Mouse (Mus musculus) intestine, postnatal 0 days (tissue): ENCODE measurements around the gene Coa3. TPM values are rescaled to one million over a fixed set of nuclear protein-coding genes. Genes with fewer than 3 reads are reported as not detected.

Experiments used
- ATAC-seq: fragments of 200-750 bp; cut with Nextera tagmentation; 2 replicates; pipeline ENCODE4 v1.8.0; 2017; ENCODE audit warnings: mild to moderate bottlenecking, moderate TSS enrichment, moderate library complexity
- H3K27ac ChIP-seq: fragments of 300-500 bp; sonication (generic); 2 replicates; pipeline ENCODE4 v1.5.1; 2014; ENCODE audit warnings: mild to moderate bottlenecking, low read depth, low read length, moderate library complexity
- H3K27me3 ChIP-seq: fragments of 300-500 bp; sonication (generic); replicated peaks from 2 replicates; pipeline ENCODE4 v1.6.1; 2014; ENCODE audit warnings: low read length, mixed read lengths; ENCODE audit not compliant: control insufficient read depth, insufficient read depth
- H3K36me3 ChIP-seq: fragments of 300-500 bp; sonication (generic); 2 replicates; pipeline ENCODE4 v1.6.1; 2014; ENCODE audit warnings: mild to moderate bottlenecking, moderate library complexity; ENCODE audit not compliant: control insufficient read depth, insufficient read depth
- H3K4me1 ChIP-seq: fragments of 300-500 bp; sonication (generic); replicated peaks from 2 replicates; pipeline ENCODE4 v1.6.1; 2014; ENCODE audit warnings: antibody characterized with exemption, low read length, mixed read lengths; ENCODE audit not compliant: control insufficient read depth, insufficient read depth
- H3K4me2 ChIP-seq: fragments of 300-500 bp; sonication (generic); replicated peaks from 2 replicates; pipeline ENCODE4 v1.6.1; 2014; ENCODE audit warnings: low read depth, mild to moderate bottlenecking, moderate library complexity
- H3K4me3 ChIP-seq: fragments of 300-500 bp; sonication (generic); 2 replicates; pipeline ENCODE4 v1.5.1; 2014; ENCODE audit warnings: low read depth, low read length
- H3K9ac ChIP-seq: fragments of 300-500 bp; sonication (generic); 2 replicates; pipeline ENCODE4 v1.6.1; 2014; ENCODE audit warnings: mild to moderate bottlenecking, low read depth, low read length
- H3K9me3 ChIP-seq: fragments of 300-500 bp; sonication (generic); 2 replicates; pipeline ENCODE4 v1.6.1; 2016; ENCODE audit warnings: mixed run types; ENCODE audit not compliant: control insufficient read depth
- CTCF ChIP-seq: sonication (generic); IDR thresholded peaks from 2 replicates; pipeline ENCODE4 v1.5.1; 2016; ENCODE audit warnings: low read depth, mild to moderate bottlenecking, control low read depth, antibody characterized with exemption, moderate library complexity
- WGBS: fragments of 180-500 bp; shearing (Covaris S2); extraction: QIAGEN DNeasy Blood & Tissue Kit; methylation state at CpG from one replicate; pipeline ENCODE4 v1.1.7; 2014; 5-methylcytosine and 5-hydroxymethylcytosine counted together
- polyA plus RNA-seq: library from polyadenylated mRNA; unstranded; fragments of >200 nt; fragmentation: Nextera tagmentation; extraction: Ambion mirVana; gene quantifications from 2 replicates; pipeline ENCODE4 v1.2.1, GENCODE M21; 2015

The Coa3 gene
- polyA plus RNA-seq, 1 experiment from 2014 or later: 276 TPM

DNA sequence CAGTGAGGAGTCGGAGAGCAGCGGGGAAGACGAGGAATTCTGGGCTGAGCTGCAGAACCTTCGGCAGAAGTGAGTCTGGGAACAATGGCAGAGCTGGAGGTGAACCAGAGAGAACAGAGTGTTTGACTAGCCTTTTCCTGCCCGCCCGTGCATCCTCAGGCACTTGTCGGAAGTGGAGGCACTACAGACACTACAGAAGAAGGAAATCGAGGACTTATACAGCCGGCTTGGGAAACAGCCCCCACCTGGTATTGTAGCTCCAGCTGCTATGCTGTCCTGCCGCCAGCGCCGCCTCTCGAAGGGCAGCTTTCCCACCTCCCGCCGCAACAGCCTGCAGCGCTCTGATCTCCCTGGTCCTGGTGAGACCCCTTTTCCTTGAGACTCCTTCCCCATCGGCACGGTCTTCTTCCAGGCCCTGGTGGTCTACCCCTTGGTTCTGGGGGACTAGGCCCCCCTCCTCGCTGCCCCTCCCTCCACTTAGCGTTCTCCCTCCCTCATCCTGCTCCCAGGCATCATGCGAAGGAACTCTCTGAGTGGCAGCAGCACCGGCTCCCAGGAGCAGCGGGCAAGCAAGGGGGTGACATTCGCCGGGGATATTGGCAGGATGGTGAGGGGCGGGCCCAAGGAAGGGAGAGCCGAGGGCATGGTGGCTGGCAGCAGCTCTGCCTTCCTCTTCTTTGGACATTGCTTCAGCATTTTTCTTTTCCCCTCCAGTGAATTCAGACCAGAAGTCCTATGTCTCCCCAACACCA, 2.4 kb downstream of the Coa3 start:
- peak overlapping the region; percentile 75 for H3K4me2 ChIP-seq
- no peaks in the 10 kb centered on the region; the same call in 1 of the 2 replicates for H3K36me3 ChIP-seq
- H3K4me3 ChIP-seq: peak overlapping the region; percentile 7; the same call in 1 of the 2 replicates
- TF ChIP-seq CTCF: no peak
- H3K27ac ChIP-seq: no peak overlapping the region; the same call in 1 of the 2 replicates
- H3K9ac ChIP-seq: no peak overlapping the region
- H3K9me3 ChIP-seq: no peaks in the 10 kb centered on the region
- ATAC-seq: no peak
- WGBS: 47% methylated on average over 27 of the region's 27 CpGs
- H3K27me3 ChIP-seq: no peaks in the 10 kb centered on the region
- peaks cover 18% of the 10 kb centered on the region for H3K4me1 ChIP-seq

DNA sequence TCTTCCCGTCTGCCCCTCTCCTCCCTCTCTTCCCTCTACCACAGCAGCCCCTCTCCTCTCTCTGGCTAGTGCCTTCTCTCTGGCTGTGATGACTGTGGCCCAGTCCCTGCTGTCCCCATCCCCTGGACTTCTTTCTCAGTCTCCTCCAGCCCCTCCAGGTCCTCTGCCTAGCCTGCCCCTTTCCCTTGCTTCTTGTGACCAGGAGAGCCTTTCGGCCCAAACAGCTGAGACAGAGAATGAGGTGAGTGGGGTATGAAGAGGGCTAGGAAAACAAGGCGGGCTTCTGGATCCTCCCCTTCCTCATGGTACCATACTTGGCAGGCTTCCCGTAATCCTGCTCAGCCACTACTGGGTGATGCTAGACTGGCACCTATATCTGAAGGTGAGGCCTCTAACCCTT, 3.6 kb downstream of the Coa3 start:
- no peak for TF ChIP-seq CTCF
- Histone ChIP-seq H3K9ac (no peak overlapping the region), H3K27ac (no peak overlapping the region), H3K4me1 (peaks cover 18% of the 10 kb centered on the region), H3K4me2 (no peak overlapping the region), H3K36me3 (no peaks in the 10 kb centered on the region; the same call in 1 of the 2 replicates), H3K4me3 (no peak overlapping the region), H3K9me3 (no peaks in the 10 kb centered on the region), H3K27me3 (no peaks in the 10 kb centered on the region)
- WGBS: 76% methylated on average over 4 of the region's 4 CpGs
- ATAC-seq: no peak

DNA sequence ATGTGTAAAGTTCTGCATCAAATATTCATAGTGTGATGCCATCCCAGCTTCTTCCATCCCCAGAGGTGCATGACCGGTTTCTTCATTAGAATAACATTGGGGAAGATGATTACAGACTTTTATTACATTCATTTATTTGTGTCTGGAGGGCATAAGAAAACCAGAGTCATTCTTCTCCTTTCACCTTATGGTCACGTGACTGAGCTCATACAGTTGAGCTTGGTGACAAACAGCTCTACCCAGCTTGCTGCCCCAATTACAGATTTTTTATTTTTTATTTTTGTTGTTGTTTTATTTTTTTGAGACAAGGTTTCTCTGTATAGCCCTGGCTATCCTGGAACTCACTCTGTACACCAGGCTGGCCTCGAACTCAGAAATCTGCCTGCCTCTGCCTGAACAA, 6.5 kb downstream of the Coa3 start:
- no peak overlapping the region for H3K4me2 ChIP-seq
- no peak for TF ChIP-seq CTCF
- peaks cover 13% of the 10 kb centered on the region for H3K4me1 ChIP-seq
- H3K27me3 ChIP-seq: no peaks in the 10 kb centered on the region
- H3K27ac ChIP-seq: no peak overlapping the region
- 86% methylated on average over 3 of the region's 3 CpGs for WGBS
- no peaks in the 10 kb centered on the region; the same call in 1 of the 2 replicates for H3K36me3 ChIP-seq
- no peak overlapping the region for H3K4me3 ChIP-seq
- H3K9me3 ChIP-seq: no peaks in the 10 kb centered on the region
- no peak for ATAC-seq
- no peak overlapping the region for H3K9ac ChIP-seq

DNA sequence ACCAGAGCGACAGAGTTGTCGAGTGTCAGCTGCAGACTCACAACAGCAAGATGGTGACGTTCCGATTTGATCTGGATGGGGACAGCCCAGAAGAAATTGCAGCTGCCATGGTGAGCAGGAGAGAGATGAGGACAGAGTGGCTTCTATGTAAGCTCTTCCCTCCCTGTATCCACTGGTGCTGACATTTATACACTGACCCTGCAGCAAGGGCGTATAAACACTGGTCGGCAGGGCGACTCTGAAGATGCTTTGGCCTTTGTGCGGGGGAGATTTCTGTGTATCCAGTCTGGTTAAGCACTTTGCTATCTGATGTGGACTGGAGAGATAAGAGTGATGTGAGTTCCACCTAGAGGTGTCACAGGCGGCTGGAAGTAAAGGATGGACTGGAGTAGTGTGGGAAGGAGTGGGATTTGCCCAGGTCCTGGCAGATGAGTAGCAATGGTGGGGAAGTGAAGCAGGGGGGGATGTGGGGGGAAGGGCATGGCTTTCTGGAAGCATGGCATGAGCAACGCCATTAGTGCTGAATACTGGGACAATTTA, 9.3 kb downstream of the Coa3 start:
- TF ChIP-seq CTCF: no peak
- Histone ChIP-seq H3K9ac (no peak overlapping the region), H3K4me2 (no peak overlapping the region), H3K4me3 (no peak overlapping the region), H3K9me3 (no peaks in the 10 kb centered on the region), H3K27me3 (no peaks in the 10 kb centered on the region), H3K36me3 (no peaks in the 10 kb centered on the region), H3K27ac (no peak overlapping the region), H3K4me1 (no peaks in the 10 kb centered on the region)
- 0 out of 2 replicates have a peak, but pooled peaks have one; percentile 36 for ATAC-seq
- 13% methylated on average over 10 of the region's 10 CpGs for WGBS

DNA sequence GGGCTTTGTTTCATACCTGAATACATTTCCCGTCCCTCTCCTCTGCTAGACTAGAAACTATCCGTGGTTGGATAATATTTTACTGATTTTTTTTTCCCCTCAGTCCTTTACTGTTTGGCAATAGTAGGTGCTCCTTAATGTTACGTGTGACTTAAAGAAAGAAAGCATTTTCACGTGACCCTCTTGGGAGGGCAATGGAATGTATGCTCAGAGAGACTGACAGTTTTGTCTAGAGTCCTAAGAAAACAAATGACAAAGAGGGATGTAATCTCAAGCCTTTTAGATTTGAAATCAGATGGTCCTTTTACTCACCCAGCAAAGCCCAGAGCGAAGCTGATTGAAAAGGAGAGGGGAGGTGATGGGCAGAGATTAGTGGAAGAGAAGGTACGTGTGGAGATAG, 13.0 kb downstream of the Coa3 start:
- no peak overlapping the region for H3K9ac ChIP-seq
- TF ChIP-seq CTCF: no peak
- no peaks in the 10 kb centered on the region; the same call in 1 of the 2 replicates for H3K27me3 ChIP-seq
- H3K36me3 ChIP-seq: no peaks in the 10 kb centered on the region
- WGBS: 53% methylated on average over 6 of the region's 6 CpGs
- H3K4me1 ChIP-seq: 0 out of 2 replicates have a peak, but pooled peaks cover 8% of the 10 kb centered on the region
- ATAC-seq: no peak
- H3K4me2 ChIP-seq: no peak overlapping the region
- H3K4me3 ChIP-seq: no peak overlapping the region
- no peaks in the 10 kb centered on the region for H3K9me3 ChIP-seq
- H3K27ac ChIP-seq: no peak overlapping the region

DNA sequence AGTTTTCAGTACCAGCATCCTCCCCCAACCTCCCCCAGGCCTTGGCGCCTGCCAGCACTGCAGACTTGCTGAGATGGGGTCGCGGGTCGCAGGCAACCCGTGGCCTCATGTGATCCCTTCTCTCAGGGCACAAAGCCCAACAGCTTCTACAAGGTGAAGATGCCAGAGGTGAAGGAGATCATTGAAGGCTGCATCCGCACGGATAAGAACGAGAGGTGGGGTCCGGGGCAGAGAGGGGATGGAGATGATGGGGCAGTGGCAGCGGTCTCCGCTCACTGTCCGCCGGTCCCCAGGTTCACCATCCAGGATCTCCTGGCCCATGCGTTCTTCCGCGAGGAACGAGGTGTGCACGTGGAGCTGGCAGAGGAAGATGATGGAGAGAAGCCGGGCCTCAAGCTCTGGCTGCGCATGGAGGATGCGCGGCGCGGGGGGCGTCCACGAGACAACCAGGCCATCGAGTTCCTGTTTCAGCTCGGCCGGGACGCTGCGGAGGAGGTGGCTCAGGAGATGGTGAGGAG, 13.9 kb downstream of the Coa3 start:
- TF ChIP-seq CTCF: no peak
- no peak for ATAC-seq
- no peak overlapping the region for H3K27ac ChIP-seq
- WGBS: 41% methylated on average over 31 of the region's 31 CpGs
- peak overlapping the region; percentile 11; the same call in 1 of the 2 replicates for H3K4me2 ChIP-seq
- no peaks in the 10 kb centered on the region; the same call in 1 of the 2 replicates for H3K27me3 ChIP-seq
- no peaks in the 10 kb centered on the region for H3K36me3 ChIP-seq
- H3K9me3 ChIP-seq: no peaks in the 10 kb centered on the region
- 0 out of 2 replicates have a peak, but pooled peaks cover 10% of the 10 kb centered on the region for H3K4me1 ChIP-seq
- H3K4me3 ChIP-seq: no peak overlapping the region
- H3K9ac ChIP-seq: no peak overlapping the region
